Mouse (Mus musculus): ENCODE measurements around the gene Dlgap4. TPM values are rescaled to one million over a fixed set of nuclear protein-coding genes. Genes with fewer than 3 reads are reported as not detected.

Gene Dlgap4
- polyA plus RNA-seq, 1 experiment from 2014 or later, result 98.3 TPM

DNA sequence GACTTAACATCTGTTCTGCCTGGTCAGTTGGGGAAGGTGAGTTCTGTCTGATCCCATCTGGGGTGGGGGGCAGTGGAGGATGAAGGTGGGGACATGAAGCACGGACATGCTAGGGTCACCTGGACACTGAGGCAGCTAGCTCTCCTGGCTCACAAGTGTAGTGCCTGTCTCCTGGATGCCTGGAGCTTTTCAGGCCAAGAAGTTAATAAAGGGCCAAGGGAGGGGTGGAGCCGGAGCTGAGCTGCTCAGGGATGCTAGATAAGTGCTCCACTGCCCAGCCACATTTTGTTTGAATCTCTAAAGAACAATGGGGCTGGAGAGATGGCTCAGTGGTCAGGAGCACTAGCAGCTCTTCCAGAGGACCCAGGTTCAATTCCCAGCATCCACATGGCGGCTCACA is 29.9 kb downstream of the Dlgap4 start:
- Histone ChIP-seq H3K27ac (no peak overlapping the region), H3K9ac (no peak overlapping the region), H3K4me2 (no peak overlapping the region), H3K27me3 (0 out of 2 replicates have a peak, but pooled peaks cover 2% of the 10 kb centered on the region), H3K36me3 (no peaks in the 10 kb centered on the region), H3K4me1 (no peaks in the 10 kb centered on the region), H3K4me3 (no peak overlapping the region), H3K9me3 (no peaks in the 10 kb centered on the region)
- WGBS, result 50% methylated on average over 3 of the region's 3 CpGs
- ATAC-seq (ENCODE audit: insufficient number of reproducible peaks, insufficient read depth, low FRiP score, low TSS enrichment, low read depth), result no peak

DNA sequence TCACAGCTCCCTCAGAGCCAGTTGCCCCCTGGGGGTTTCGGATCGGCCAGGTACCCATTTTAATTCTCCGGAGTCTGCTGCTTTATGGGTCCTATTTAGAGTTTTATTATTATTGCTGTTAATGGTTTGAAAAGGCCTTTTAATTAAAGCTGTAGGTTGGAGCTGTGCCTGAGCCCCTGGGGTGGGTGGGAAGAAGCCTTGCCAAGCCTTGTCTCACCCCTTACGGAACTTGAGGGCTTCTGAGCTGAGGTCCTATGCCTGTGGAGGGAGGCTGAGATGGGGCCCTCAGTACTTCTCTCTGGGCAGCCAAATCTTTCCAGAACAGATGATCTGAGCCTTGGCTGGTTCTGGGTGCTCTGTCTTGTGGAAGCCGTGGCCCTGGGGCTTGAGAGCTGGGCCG is 31.6 kb downstream of the Dlgap4 start:
- Histone ChIP-seq H3K4me2 (no peak overlapping the region), H3K4me1 (no peaks in the 10 kb centered on the region), H3K9ac (no peak overlapping the region), H3K36me3 (no peaks in the 10 kb centered on the region), H3K27ac (no peak overlapping the region), H3K4me3 (no peak overlapping the region), H3K27me3 (0 out of 2 replicates have a peak, but pooled peaks cover 2% of the 10 kb centered on the region), H3K9me3 (no peaks in the 10 kb centered on the region)
- no peak for ATAC-seq (ENCODE audit: insufficient number of reproducible peaks, insufficient read depth, low FRiP score, low TSS enrichment, low read depth)
- 69% methylated on average over 6 of the region's 6 CpGs for WGBS

- WGBS, result 74% methylated on average over 5 of the region's 5 CpGs
- H3K27me3 ChIP-seq, result 0 out of 2 replicates have a peak, but pooled peaks cover 2% of the 10 kb centered on the region
- H3K9ac ChIP-seq, result no peak overlapping the region
- ATAC-seq (ENCODE audit: insufficient number of reproducible peaks, insufficient read depth, low FRiP score, low TSS enrichment, low read depth), result no peak
- H3K4me3 ChIP-seq, result no peak overlapping the region
- no peaks in the 10 kb centered on the region for H3K9me3 ChIP-seq
- H3K27ac ChIP-seq, result no peak overlapping the region
- H3K4me2 ChIP-seq, result no peak overlapping the region
- H3K36me3 ChIP-seq, result no peaks in the 10 kb centered on the region
- no peaks in the 10 kb centered on the region for H3K4me1 ChIP-seq
Observed at GRCm38 (mm10) chr2:156646877-156647276, 33.4 kb downstream of the Dlgap4 start.

GRCm38 (mm10) chr2:156648042-156648441 is 34.5 kb downstream of the Dlgap4 start:
- Histone ChIP-seq H3K27ac (no peak overlapping the region), H3K36me3 (no peaks in the 10 kb centered on the region), H3K4me3 (no peak overlapping the region), H3K9ac (no peak overlapping the region), H3K4me2 (no peak overlapping the region), H3K27me3 (0 out of 2 replicates have a peak, but pooled peaks cover 2% of the 10 kb centered on the region), H3K9me3 (no peaks in the 10 kb centered on the region), H3K4me1 (no peaks in the 10 kb centered on the region)
- 61% methylated on average over 5 of the region's 5 CpGs for WGBS
- ATAC-seq (ENCODE audit: insufficient number of reproducible peaks, insufficient read depth, low FRiP score, low TSS enrichment, low read depth), result no peak

- no peak overlapping the region for H3K4me3 ChIP-seq
- H3K27ac ChIP-seq, result no peak overlapping the region
- 85% methylated on average over 5 of the region's 5 CpGs for WGBS
- H3K4me2 ChIP-seq, result no peak overlapping the region
- H3K9me3 ChIP-seq, result no peaks in the 10 kb centered on the region
- ATAC-seq (ENCODE audit: insufficient number of reproducible peaks, insufficient read depth, low FRiP score, low TSS enrichment, low read depth), result no peak
- 0 out of 2 replicates have a peak, but pooled peaks cover 2% of the 10 kb centered on the region for H3K27me3 ChIP-seq
- H3K36me3 ChIP-seq, result no peaks in the 10 kb centered on the region
- H3K9ac ChIP-seq, result no peak overlapping the region
- H3K4me1 ChIP-seq, result no peaks in the 10 kb centered on the region
Observed at GRCm38 (mm10) chr2:156649450-156649849, 35.9 kb downstream of the Dlgap4 start.

DNA sequence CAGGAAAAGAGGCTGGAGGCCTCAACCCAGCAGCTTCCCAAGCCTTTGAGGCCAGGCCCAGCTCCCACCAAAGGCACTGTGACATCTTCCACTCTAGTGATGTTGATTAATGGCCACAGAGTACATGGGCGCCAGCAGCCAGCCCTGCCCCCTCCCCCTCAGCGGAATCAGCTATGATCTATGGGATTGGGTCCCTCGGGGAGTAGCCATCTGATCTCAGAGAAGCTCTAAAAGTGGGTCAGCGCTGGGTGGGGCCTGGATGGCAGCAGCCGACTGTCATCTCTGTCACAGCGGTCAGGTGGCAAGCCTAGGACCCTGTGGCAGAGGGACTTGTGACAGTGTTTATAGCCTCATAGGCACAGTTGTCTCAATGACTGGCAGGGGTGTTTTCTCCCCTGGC is 37.5 kb downstream of the Dlgap4 start:
- no peaks in the 10 kb centered on the region for H3K36me3 ChIP-seq
- no peaks in the 10 kb centered on the region for H3K9me3 ChIP-seq
- WGBS, result 75% methylated on average over 6 of the region's 6 CpGs
- no peaks in the 10 kb centered on the region for H3K4me1 ChIP-seq
- ATAC-seq (ENCODE audit: insufficient number of reproducible peaks, insufficient read depth, low FRiP score, low TSS enrichment, low read depth), result no peak
- H3K4me3 ChIP-seq, result no peak overlapping the region
- H3K27me3 ChIP-seq, result no peaks in the 10 kb centered on the region
- no peak overlapping the region for H3K9ac ChIP-seq
- no peak overlapping the region for H3K4me2 ChIP-seq
- H3K27ac ChIP-seq, result no peak overlapping the region

DNA sequence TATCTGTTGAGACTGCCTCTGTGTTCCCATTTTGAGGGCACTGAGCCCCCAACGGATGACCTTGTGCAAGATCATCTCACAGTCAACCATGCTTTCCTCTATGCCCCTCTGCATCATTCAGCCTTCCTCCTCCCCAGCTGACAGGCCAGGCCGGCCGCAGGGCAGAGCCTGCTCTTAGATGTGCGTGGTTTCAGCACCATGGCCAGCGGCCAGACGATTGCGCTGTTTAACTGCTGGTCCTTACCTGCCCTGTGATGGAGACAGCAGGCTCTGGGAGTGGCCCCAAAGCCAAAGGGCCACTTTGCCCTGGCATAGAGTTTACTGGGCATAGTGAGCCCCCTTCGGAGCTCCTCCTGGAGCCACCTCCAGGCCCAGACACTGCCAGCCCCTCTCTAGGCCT is 39.3 kb downstream of the Dlgap4 start:
- H3K4me2 ChIP-seq, result no peak overlapping the region
- no peak for ATAC-seq (ENCODE audit: insufficient number of reproducible peaks, insufficient read depth, low FRiP score, low TSS enrichment, low read depth)
- H3K27me3 ChIP-seq, result 0 out of 2 replicates have a peak, but pooled peaks cover 2% of the 10 kb centered on the region
- H3K4me3 ChIP-seq, result no peak overlapping the region
- H3K4me1 ChIP-seq, result no peaks in the 10 kb centered on the region
- WGBS, result 7% methylated on average over 8 of the region's 8 CpGs
- H3K9me3 ChIP-seq, result no peaks in the 10 kb centered on the region
- H3K36me3 ChIP-seq, result no peaks in the 10 kb centered on the region
- H3K27ac ChIP-seq, result no peak overlapping the region
- no peak overlapping the region for H3K9ac ChIP-seq

GRCm38 (mm10) chr2:156654148-156654547 is 40.6 kb downstream of the Dlgap4 start:
- Histone ChIP-seq H3K9me3 (no peaks in the 10 kb centered on the region), H3K27me3 (0 out of 2 replicates have a peak, but pooled peaks cover 2% of the 10 kb centered on the region), H3K9ac (no peak overlapping the region), H3K4me3 (no peak overlapping the region), H3K4me2 (no peak overlapping the region), H3K4me1 (no peaks in the 10 kb centered on the region), H3K27ac (no peak overlapping the region), H3K36me3 (no peaks in the 10 kb centered on the region)
- WGBS, result 66% methylated on average over 5 of the region's 5 CpGs
- no peak for ATAC-seq (ENCODE audit: insufficient number of reproducible peaks, insufficient read depth, low FRiP score, low TSS enrichment, low read depth)

GRCm38 (mm10) chr2:156655626-156656025 is 42.1 kb downstream of the Dlgap4 start:
- no peak overlapping the region for H3K4me2 ChIP-seq

DNA sequence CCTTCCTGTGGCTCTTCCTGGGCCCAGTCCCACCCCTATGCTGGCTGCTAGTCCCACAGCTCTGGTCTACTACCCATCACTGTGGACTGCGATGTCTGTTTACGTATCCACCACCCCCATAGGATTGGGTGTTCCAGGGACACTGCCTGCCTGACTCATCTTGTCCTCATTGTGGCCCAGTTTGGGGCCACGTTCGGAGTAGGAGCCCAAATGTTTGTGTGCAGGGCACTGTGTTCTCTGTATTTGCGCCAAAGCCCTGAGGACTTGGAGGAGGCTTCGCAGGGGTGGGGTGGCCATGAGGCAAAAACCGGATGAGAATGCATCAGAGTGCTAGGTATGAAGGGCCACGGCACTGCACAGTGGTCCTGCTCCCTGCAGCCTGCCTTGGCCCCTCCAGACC is 44.0 kb downstream of the Dlgap4 start:
- WGBS, result 81% methylated on average over 8 of the region's 8 CpGs
- no peaks in the 10 kb centered on the region for H3K9me3 ChIP-seq
- H3K27ac ChIP-seq, result no peak overlapping the region
- H3K4me3 ChIP-seq, result no peak overlapping the region
- ATAC-seq (ENCODE audit: insufficient number of reproducible peaks, insufficient read depth, low FRiP score, low TSS enrichment, low read depth), result no peak
- H3K9ac ChIP-seq, result no peak overlapping the region
- H3K4me1 ChIP-seq, result no peaks in the 10 kb centered on the region
- no peaks in the 10 kb centered on the region for H3K36me3 ChIP-seq
- 0 out of 2 replicates have a peak, but pooled peaks cover 2% of the 10 kb centered on the region for H3K27me3 ChIP-seq
- no peak overlapping the region for H3K4me2 ChIP-seq

More at GRCm38 (mm10) chr2:156655626-156656025, 42.1 kb downstream of the Dlgap4 start:
- Histone ChIP-seq H3K4me3 (no peak overlapping the region), H3K27ac (no peak overlapping the region), H3K27me3 (0 out of 2 replicates have a peak, but pooled peaks cover 2% of the 10 kb centered on the region), H3K36me3 (no peaks in the 10 kb centered on the region), H3K4me1 (no peaks in the 10 kb centered on the region), H3K9ac (no peak overlapping the region), H3K9me3 (no peaks in the 10 kb centered on the region)
- ATAC-seq (ENCODE audit: insufficient number of reproducible peaks, insufficient read depth, low FRiP score, low TSS enrichment, low read depth), result no peak
- 56% methylated on average over 5 of the region's 5 CpGs for WGBS

DNA sequence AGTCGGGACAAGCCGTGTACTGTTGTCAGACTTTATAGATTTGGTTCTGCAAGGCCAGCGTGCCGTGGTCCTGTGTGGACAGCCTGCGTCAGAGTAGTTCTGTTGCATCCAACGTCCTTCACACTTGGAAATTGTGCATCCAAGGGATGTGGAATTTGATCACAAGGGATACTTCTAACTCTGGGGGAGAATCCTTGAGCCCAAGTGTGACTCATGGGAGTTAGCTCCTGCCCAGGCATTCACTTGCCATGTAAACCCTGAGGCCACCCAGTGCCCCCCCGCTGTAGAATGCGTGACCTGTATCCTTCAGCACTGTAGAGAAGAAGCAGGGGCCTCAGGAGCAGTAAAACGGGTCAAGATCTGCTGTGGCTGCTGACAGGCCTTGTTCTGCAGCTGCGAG is 44.7 kb downstream of the Dlgap4 start:
- Histone ChIP-seq H3K9ac (no peak overlapping the region), H3K4me2 (no peak overlapping the region), H3K4me1 (no peaks in the 10 kb centered on the region), H3K27ac (no peak overlapping the region), H3K4me3 (no peak overlapping the region), H3K9me3 (no peaks in the 10 kb centered on the region), H3K27me3 (0 out of 2 replicates have a peak, but pooled peaks cover 2% of the 10 kb centered on the region), H3K36me3 (no peaks in the 10 kb centered on the region)
- ATAC-seq (ENCODE audit: insufficient number of reproducible peaks, insufficient read depth, low FRiP score, low TSS enrichment, low read depth), result no peak
- WGBS, result 82% methylated on average over 10 of the region's 10 CpGs

- no peaks in the 10 kb centered on the region for H3K9me3 ChIP-seq
- no peaks in the 10 kb centered on the region for H3K36me3 ChIP-seq
- H3K4me1 ChIP-seq, result no peaks in the 10 kb centered on the region
- no peak overlapping the region for H3K9ac ChIP-seq
- WGBS, result 69% methylated on average over 7 of the region's 7 CpGs
- H3K4me2 ChIP-seq, result no peak overlapping the region
- H3K27me3 ChIP-seq, result 0 out of 2 replicates have a peak, but pooled peaks cover 2% of the 10 kb centered on the region
- ATAC-seq (ENCODE audit: insufficient number of reproducible peaks, insufficient read depth, low FRiP score, low TSS enrichment, low read depth), result no peak
- no peak overlapping the region for H3K4me3 ChIP-seq
- H3K27ac ChIP-seq, result no peak overlapping the region
Observed at GRCm38 (mm10) chr2:156658751-156659150, 45.2 kb downstream of the Dlgap4 start.
